Mouse (Mus musculus) retina, embryonic 14.5 days (tissue): ENCODE results near the gene Canx.
A peak's percentile ranks its signal among the peaks of the same experiment; 100 is the strongest.
"Not testable (repeated sequence)": the region's sequence is repeated elsewhere in the genome, so short reads cannot be mapped to it uniquely, and the experiment has no call there.

Experiments
- DNase-seq: peaks from one replicate; pipeline ENCODE4 v3.0.0-alpha.2; 2015; ENCODE audit warnings: low spot score

Canx gene

DNA sequence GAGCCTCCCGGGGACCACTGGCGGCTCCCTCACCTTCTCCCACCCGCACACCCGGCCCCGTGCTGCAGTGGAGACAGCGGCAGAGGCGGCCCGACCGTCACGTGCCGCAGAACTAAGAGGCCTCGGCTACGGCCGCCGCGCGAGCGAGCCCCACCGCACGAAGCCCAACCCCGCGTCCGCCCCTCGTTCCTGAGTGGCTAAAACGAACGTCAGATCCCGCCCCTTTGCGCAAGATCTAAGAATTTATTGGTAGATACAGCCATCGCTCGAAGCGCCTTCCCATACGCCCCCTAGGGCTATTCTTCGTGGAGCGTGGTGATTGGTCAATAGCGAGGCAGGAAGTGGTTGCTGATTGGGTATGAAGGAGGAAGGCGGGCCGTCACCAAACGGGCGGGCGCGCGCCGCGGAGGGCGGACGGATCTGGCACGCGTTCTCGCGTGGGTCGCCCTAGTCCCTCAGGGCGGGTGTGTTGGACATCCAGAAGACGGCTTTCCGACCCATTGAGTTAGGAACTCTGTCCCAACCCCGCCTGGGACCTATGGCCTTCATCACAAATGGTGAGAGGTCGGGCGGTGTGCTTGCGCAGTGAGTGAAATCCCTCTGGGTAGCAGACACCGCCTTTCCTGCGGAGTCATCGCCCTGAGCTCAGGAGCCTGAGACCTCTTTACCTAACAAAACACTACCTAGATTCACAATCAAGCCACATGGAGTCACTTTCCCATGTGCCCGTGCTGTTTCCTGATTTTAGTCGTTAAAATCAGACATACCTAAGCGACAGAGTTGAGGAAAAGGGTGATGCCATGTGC, at the start of gene Canx:
TSS of gene Canx (minus strand) at position 178 of the 806 bp plus-strand sequence.
- peak; percentile 100 for DNase-seq

DNA sequence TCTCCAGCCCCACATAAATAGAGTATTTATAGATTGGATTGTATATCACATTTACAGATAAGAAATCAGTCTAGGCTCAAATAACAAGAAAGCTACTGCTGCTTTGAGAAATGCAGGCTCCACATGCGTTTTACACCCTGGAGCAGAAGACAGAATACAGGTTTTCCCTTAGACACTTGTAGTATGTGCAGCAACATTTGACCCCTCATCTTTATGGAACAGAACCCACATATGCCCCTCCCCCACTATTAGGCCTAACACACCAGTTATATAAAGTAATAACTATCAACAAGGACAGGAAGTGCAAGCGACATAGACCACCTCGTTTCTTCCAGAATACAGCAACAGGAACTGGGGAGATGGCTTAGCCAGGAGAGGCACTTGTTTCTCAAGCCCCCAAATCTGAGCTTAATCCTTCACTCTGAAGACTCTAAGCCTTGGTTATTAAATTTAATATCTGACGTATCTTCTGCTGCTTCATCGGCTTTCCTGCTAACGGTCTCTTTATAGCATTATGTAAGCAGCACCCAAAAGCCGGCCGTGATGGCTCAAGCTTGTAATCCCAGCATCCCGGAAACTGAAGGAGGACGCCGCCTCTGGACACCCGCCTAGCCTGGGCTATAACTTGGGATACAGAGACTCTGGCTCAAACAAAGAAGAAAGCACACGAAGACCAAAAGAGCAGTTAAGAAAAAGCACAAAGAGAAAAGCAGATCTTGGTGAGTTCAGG, 49.0 kb upstream of the Canx start:
- DNase-seq, result no peak

DNA sequence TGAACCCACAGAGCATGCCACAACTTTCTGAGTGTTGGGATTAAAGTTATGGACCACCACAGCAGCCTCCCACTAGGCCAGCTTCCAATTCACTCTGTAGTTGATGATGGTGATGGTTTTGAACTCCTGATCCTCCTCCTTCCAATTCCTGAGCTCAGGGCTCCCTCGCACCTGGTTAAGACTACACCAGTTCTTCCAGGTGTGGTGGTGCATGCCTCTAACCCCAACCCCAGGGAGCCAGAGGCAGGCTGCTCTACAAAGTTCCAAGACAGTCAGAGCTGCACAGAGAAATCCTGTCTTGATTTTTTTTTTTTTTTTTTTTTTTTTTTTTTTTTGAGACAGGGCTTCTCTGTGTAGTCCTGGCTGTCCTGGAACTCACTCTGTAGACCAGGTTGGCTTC, 48.1 kb upstream of the Canx start:
- DNase-seq, result no peak

DNA sequence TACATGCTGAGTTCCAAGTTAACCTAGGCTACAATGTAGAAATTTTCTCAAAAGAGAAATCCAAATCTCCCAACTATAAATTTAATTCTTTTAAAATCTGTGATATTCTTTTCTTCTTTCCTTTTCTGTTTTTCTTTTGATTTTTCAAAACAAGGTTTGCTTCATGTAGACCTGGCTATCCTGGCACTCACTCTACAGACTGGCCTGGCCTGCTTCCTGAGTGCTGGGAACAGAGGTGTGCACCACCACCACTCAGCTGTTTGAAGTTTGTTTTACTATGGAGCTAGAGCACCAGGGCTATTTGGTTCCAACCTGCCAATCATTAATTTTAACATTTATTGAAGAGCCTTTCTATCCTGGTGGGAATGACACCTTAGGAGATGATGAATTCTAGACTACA, 47.6 kb upstream of the Canx start:
- no peak for DNase-seq

DNA sequence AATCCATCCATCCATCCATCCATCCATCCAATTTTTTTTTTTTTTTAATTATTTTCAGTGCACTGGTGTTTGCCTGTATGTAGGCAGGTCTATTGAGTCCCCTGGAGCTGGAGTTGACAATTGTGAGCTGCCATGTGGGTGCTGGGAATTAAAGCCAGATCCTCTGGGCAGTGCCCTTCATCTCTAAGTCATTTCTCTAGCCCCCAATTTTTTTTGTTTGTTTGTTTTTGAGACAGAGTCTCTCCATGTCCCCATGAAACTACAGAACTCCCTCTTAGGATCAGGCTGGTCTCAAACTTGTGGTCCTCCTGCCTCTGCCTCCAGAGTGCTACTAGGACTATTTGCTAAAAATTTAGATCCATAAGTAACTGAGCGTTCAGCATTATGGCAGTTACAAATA, 46.4 kb upstream of the Canx start:
- no peak for DNase-seq

DNA sequence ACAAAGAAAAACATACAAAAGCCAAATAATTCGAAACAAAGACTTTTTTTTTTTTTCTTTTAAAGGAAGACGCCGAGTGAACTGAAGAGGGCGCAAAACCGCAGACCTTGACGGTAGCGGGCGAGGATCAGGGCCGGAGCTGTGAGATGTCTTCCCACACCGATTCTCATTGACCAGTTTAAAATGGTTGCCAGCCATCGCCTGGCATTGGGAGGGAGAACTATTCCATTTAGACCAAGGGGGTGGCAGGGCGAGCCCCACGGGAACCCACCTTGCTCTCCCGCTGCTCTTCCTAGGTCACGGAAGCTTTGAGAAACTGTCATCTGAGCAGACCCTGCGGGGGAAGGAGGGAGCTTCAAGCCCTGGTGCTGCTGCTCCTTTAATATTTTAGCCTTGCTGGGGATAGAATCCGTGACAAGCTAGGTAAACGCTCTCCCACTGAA, 45.9 kb upstream of the Canx start:
- DNase-seq, result peak; percentile 84

DNA sequence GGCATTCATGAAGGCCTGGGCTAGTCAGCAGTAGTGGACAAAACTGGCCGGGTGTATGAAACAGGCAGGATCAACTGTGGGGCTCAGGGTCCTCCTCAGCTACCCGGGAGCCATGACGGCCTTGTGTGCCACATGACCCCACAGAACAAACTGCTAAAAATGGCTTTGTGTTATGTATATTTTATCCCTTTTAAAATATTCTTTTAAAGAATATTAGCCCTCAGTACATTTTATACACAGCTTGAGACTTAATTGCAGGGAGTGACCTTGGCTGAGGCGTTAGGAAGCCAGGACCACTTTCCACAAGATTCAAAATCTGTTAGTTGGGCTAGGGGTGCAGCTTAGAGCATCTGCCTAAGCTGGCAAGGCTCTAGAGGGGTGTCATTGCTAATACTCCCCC, 45.5 kb upstream of the Canx start:
- DNase-seq, result peak; percentile 58

DNA sequence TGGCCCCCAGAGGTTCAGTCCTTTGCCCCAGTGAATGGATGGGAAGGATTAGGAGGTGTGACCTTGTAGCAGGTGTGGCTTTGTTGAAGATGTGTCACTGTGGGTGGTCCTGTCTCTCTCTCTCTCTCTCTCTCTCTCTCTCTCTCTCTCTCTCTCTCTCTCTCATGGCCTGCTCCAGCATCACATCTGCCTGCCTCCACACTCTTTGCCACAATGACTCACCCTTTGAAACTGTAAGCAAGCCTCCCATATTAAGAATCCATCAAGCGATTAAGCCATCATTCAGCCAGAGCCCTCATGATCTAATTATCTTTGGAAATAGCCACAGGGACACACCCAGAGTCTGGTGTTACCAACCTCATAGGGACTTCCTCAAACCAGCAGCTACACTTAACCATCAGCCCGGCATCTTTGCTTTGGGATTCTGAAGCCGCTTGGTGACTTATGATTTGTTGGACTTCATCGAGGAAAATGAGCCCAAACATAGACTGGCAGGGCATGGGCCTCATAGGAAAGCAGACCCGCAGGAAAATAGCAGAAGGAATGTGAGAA, 44.0 kb upstream of the Canx start:
- DNase-seq, result no peak

DNA sequence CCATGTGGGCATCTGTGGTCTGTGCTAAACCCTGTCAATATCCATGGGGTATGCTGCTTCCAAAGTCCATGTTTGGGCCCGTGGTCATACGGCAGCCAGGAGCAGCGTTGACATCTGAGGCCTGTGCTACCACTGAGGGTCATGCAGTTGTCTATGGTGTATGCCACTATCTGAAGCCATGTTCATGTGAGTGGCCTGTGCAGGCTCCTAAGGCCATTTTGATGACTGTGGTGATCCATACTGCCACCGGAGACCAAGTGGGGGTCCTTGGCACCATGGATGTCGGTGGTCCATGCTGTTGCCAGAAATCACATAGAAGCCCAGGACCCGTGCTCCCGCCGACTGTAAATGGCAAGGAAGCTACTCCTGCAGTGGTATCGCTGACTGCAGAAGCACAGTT, 42.1 kb upstream of the Canx start:
- no peak for DNase-seq

GRCm38 (mm10) chr11:50365322-50365721, 39.8 kb upstream of the Canx start:
- no peak for DNase-seq

DNA sequence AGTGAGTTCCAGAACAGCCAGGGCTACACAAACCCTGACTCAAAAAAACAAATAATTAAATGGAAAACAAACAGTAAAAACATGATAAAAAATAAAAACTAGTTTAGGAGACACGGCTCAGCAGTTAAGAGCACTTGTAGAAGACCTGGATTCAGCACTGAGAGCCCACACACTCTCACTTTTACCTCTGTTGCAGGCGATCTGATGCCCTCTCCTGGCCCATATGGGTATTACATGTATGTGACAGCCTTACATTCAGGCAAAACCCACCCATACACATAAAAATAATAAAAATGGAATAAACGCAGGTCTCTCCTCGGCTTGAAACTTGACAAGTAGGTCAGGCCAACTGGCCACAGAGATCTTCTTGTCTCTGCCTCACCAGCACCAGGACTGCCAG, 39.1 kb upstream of the Canx start:
- peak; percentile 90 for DNase-seq

GRCm38 (mm10) chr11:50361282-50361681, 35.8 kb upstream of the Canx start:
- DNase-seq, result not testable (repeated sequence)

DNA sequence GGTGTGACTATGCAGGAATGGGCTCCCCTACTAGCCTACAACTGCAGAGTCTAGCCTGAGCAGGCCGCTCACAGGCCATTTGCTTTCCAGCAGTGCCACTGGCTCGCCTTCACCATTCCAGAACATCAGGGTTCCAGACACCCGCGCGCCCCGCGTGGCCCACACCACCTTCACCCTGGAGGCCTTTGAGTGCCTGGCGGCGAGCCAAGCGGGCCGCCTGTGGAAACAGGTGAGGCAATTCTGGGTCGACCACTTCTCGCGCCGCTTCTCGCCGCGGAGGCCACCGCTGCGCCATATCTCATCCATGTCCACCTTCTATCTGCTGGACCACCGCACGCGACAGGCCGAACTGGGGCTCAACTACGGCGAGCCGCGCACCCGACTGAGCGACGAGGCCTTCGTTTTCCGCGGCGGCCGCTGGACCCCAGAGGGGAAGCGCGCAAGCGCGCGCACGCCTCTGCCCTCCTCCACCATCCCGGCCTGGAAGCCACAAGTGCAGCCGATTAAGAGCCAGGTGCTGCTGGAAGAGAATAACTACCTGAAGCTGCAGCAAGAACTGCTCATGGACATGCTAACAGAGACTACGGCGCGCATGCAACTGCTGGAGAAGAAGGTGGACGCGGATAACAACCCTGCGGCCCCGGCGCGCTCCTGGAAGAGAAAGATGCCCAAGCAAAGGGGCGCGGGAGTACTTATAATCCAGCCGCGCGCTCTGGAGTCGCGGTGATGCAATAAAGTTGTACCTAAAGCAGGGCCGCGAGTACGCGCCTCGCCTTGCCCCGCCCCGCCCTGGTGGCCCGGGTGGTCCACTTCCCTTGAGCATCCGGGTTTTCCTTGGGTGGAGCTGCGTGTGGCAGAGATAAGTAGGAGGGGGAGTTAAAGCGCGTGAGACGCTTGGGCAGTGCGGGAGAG, 33.7 kb upstream of the Canx start:
- peak; percentile 69 for DNase-seq

- no peak for DNase-seq
Measured at GRCm38 (mm10) chr11:50355395-50355794, 29.9 kb upstream of the Canx start.

- no peak for DNase-seq
Measured at GRCm38 (mm10) chr11:50354851-50355250, 29.4 kb upstream of the Canx start.

- DNase-seq, result no peak
Measured at GRCm38 (mm10) chr11:50354162-50354561, 28.7 kb upstream of the Canx start, which contains the start of gene Cby3. Cby3 (plus strand) TSS chr11:50354462.

- DNase-seq, result no peak
Measured at GRCm38 (mm10) chr11:50352177-50352576, 26.7 kb upstream of the Canx start.

DNA sequence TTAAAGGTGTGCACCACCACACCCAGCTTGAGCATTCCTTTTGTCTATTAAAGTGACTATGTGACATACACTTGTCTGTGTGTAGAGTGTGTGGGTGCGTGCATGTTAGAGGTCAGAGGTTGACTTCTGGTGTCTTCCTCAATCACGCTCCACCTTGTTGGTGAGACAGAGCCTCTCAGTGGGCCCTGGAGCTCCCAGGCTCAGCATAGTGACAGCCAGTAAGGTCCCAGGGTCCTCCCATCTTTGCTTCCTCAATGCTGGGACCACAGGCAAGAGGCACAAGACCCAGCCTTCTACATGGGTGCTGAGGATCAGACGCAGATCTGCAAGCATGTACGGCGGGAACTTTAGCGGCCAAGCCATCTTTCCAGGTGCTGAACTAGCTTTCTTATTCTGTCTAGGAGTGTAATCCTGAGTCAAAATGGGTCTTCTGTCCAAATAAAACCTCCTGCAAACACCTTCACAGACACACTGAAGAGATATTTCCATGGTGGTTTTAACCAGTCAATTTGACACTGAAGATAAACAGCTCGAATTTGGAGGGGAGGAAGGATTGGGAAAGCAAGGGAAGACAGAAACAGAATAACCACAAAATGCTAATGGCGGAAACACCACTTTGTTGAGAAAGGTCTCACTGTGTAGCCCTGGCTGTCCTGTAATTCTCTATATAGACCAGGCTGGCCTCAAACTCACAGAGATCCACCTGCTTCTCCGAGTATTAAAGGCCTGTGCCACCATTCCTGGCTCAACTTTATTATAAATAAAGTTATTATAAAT, 21.0 kb upstream of the Canx start:
- no peak for DNase-seq

GRCm38 (mm10) chr11:50345486-50345885, 20.0 kb upstream of the Canx start:
- DNase-seq, result no peak

DNA sequence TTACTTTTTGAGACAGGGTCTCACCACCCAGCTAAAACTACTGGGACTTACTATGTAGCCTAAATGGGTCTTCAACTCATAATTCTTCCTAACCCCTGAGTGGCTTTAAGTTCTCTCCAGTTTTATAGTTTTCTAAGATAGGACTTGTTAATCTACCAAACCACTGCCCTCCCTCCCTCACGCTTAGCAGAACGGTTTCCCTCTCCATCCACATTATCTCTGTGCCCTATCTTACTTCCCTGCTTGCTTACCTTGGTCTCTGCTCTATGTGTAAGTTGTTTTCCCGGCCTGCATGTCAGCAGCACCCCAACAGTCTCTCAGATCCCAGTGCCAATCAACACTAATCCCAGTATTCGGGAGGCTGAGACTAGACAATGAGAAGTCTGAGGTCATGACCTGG, 11.4 kb upstream of the Canx start:
- DNase-seq, result no peak

- DNase-seq, result no peak
Measured at GRCm38 (mm10) chr11:50336126-50336525, 10.7 kb upstream of the Canx start.
